Mouse (Mus musculus) lung, postnatal 0 days (tissue): ENCODE results near the gene Anks6. TPM values are rescaled to one million over a fixed set of nuclear protein-coding genes. Genes with fewer than 3 reads are reported as not detected.

Experiments used
- ATAC-seq: fragments of 200-750 bp; cut with Nextera tagmentation; 2 replicates; pipeline ENCODE4 v1.8.0; 2017; ENCODE audit warnings: moderate library complexity
- DNase-seq: peaks from one replicate; pipeline ENCODE4 v3.0.0-alpha.2; 2016; ENCODE audit warnings: low spot score
- H3K27ac ChIP-seq: fragments of 300-500 bp; sonication (generic); 2 replicates; pipeline ENCODE4 v1.5.1; 2014; ENCODE audit warnings: antibody characterized with exemption, mild to moderate bottlenecking, low read length, mixed read lengths
- H3K27me3 ChIP-seq: fragments of 300-500 bp; sonication (generic); replicated peaks from 2 replicates; pipeline ENCODE4 v1.6.1; 2014; ENCODE audit warnings: low read length, mixed read lengths; ENCODE audit not compliant: insufficient read depth
- H3K36me3 ChIP-seq: fragments of 300-500 bp; sonication (generic); 2 replicates; pipeline ENCODE4 v1.6.1; 2014; ENCODE audit warnings: low read length, mixed read lengths; ENCODE audit not compliant: insufficient read depth
- H3K4me1 ChIP-seq: fragments of 300-500 bp; sonication (generic); 2 replicates; pipeline ENCODE4 v1.6.1; 2014; ENCODE audit warnings: antibody characterized with exemption, low read depth, low read length, mixed read lengths; ENCODE audit not compliant: insufficient read depth
- H3K4me2 ChIP-seq: fragments of 300-500 bp; sonication (generic); replicated peaks from 2 replicates; pipeline ENCODE4 v1.6.1; 2014; ENCODE audit warnings: low read depth, mild to moderate bottlenecking, low read length, moderate library complexity, mixed read lengths
- H3K4me3 ChIP-seq: fragments of 300-500 bp; sonication (generic); 2 replicates; pipeline ENCODE4 v1.5.1; 2014; ENCODE audit warnings: low read depth, low read length
- H3K9ac ChIP-seq: fragments of 300-500 bp; sonication (generic); replicated peaks from 2 replicates; pipeline ENCODE4 v1.6.1; 2014; ENCODE audit warnings: low read depth, mild to moderate bottlenecking
- H3K9me3 ChIP-seq: fragments of 300-500 bp; sonication (generic); 2 replicates; pipeline ENCODE4 v1.6.1; 2016; ENCODE audit warnings: low read length, mixed read lengths
- CTCF ChIP-seq: IDR thresholded peaks from 2 replicates; pipeline ENCODE4 v1.5.1; 2016; ENCODE audit warnings: antibody characterized with exemption, mild to moderate bottlenecking
- EP300 ChIP-seq: IDR thresholded peaks from 2 replicates; pipeline ENCODE4 v1.6.1; 2016; ENCODE audit warnings: antibody characterized with exemption, mild to moderate bottlenecking, control low read depth
- WGBS: fragments of 180-500 bp; shearing (Covaris S2); extraction: QIAGEN DNeasy Blood & Tissue Kit; methylation state at CpG from one replicate; pipeline ENCODE4 v1.1.7; 2014; 5-methylcytosine and 5-hydroxymethylcytosine counted together
- polyA plus RNA-seq: library from polyadenylated mRNA; unstranded; fragments of >200 nt; fragmentation: Nextera tagmentation; extraction: Ambion mirVana; gene quantifications from 2 replicates; pipeline ENCODE4 v1.2.1, GENCODE M21; 2015

Anks6 gene
- polyA plus RNA-seq, 1 experiment from 2014 or later: 1.4 TPM

DNA sequence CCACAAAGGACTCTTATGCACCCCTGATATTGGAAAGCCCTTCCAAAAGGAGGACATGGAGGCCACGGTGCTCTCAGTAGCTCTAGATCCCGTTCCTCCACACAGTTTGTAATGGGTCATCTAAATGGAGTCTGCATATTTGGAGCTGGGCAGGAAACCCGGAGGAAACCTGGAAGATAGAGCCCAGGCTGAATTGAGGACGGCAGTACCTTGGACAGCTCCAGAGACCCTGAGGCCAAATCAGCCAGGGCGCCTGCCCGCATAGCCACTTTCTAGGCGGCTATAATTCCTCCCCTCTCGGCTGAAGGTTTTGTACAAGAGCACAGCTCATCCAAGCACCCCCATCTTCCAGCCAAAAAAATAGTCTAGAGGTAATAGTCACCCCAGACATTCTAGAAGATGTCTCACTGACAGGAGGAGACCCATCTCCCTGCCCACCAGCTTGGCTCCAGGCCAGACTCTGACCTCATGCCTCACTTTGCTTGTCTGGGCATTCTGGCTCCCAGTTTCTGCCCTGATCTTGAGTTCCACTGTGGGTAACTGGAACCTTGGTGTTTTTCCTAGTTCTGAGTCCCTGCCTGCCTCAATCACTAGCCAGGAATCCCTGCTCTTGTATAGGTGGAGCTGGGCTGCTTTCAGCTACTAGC lies 64.3 kb downstream of the Anks6 start:
- H3K9ac ChIP-seq: no peak overlapping the region
- no peak overlapping the region for H3K27ac ChIP-seq
- no peaks in the 10 kb centered on the region for H3K9me3 ChIP-seq
- peaks cover 52% of the 10 kb centered on the region for H3K27me3 ChIP-seq
- no peak overlapping the region for H3K4me3 ChIP-seq
- no peak; the same call in 1 of the 2 replicates for ATAC-seq
- TF ChIP-seq CTCF (no peak), EP300 (no peak)
- no peak overlapping the region for H3K4me2 ChIP-seq
- no peaks in the 10 kb centered on the region for H3K4me1 ChIP-seq
- peak; percentile 66 for DNase-seq
- no peaks in the 10 kb centered on the region for H3K36me3 ChIP-seq
- WGBS: 4% methylated on average over 8 of the region's 8 CpGs

DNA sequence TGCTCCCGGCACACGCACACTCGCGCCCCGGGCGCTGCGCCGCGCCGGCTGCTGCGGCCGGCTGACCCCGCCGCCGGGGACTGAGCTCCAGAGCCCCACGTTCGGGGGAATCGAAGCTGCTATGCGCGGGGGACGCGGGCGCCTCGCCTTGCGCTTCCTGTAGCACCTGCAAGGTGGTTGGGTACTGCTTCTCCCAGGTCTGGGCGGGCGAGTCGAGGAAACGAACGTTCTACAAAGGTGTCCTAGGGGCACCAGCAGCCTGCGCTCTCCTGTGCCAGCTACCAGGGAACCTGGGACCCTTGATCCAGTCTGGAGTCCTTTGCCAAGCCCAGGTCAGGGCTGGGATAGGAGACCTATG lies 65.3 kb downstream of the Anks6 start:
- H3K4me2 ChIP-seq: peak overlapping the region; percentile 50
- H3K9ac ChIP-seq: no peak overlapping the region
- ATAC-seq: no peak
- H3K4me1 ChIP-seq: no peaks in the 10 kb centered on the region
- 0 out of 2 replicates have a peak overlapping the region, but pooled peaks have one; percentile 23 for H3K4me3 ChIP-seq
- no peak for DNase-seq
- 3% methylated on average over 23 of the region's 31 CpGs for WGBS
- no peaks in the 10 kb centered on the region for H3K9me3 ChIP-seq
- no peak overlapping the region for H3K27ac ChIP-seq
- no peaks in the 10 kb centered on the region for H3K36me3 ChIP-seq
- TF ChIP-seq CTCF (no peak), EP300 (no peak)
- H3K27me3 ChIP-seq: peaks cover 55% of the 10 kb centered on the region

DNA sequence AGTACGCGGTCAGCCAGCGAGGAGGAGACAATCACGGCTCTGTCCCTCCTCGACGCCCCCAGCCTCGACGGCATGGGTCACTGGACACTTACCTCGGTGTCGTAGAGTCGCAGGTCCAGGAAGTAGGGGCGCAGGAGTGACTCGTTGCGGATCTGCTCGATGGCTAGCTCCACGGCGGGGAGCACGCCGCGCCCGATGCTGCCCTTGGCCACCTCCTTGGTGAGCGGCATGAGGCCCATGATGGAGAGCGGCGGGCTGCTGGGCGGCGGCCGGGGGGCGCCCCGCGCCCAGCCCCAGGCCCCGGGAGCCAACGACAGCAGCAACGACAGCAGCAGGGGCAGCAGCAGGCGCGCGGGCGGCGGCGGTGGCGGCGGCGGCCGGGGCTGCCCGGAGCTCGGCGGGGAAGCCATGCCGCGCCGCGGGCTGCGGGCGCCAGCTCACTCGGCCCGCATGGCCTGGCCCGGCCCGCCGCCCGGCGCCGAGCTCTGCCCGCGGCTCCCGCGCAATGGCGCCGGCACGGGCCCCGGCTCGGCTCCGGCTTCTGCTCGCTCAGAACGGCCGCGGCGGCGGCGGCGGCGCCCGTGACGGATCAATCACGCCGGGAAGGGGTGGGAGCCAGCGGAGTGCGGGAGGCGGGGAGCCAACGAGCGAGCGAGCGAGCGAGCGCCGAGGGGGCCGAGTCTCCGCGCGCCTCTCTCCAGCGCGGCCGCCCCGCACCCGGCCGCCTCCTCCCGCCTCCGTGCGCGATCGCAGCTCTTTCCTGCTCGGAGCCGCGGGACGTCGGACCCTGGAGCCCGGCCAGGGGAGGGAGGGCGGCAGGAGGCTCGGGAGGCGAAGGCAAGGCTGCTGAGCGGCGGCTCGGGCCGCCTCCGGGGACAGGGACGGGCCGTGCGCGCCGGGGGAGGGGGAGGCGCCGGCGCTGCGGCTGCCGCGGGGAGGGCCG lies 65.9 kb downstream of the Anks6 start, which contains the start of gene Gabbr2:
Gabbr2 (minus strand) TSS at position 858 of the 943 bp plus-strand sequence.
- H3K4me2 ChIP-seq: peak within 1 kb of the TSS; percentile 50
- WGBS: 5% methylated on average over 45 of the region's 134 CpGs
- no peaks in the 10 kb centered on the region for H3K36me3 ChIP-seq
- H3K27me3 ChIP-seq: peaks cover 55% of the 10 kb centered on the region
- H3K9ac ChIP-seq: no peak within 1 kb of the TSS
- no peaks in the 10 kb centered on the region for H3K9me3 ChIP-seq
- DNase-seq (no peak), ATAC-seq (no peak)
- no peak within 1 kb of the TSS for H3K27ac ChIP-seq
- 0 out of 2 replicates have a peak within 1 kb of the TSS, but pooled peaks have one; percentile 23 for H3K4me3 ChIP-seq
- H3K4me1 ChIP-seq: no peaks in the 10 kb centered on the region
- no peak for TF ChIP-seq CTCF
- TF ChIP-seq EP300: no peak

DNA sequence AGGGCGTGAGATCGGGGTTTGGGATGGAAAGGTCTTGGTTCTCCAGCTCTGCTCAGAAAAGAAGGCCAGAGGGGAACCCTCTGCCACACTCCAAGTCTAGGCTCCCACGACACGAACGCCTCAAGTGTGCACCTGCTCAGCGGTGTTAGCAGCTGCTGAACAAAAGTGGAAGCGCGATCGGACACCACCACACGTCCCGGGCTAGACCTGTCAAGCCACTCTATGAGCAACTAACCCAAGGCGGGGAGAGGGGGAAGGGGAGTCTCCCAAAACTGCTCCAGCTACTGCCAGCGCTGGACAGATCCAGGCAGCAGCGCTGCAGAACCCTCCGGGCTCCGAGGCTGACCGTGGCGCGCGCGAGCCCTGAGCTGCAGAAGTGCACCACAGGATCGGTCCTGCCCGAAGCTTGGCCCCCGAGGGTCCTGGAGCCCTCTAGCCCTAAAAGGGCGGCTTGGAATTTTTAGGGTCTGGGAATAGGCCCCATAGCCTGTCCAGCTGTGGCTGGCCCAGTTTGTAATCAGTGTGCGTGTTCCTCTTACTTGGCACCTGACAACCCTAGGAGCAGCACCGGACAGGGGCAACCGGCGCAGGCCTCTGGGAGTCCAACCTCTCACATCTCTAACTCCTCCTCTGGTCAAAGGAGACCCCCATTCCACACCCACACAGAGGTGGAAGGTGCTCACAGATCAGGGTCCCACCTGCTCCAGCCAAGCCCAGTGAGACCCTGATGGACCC lies 66.8 kb downstream of the Anks6 start:
- H3K4me2 ChIP-seq: no peak overlapping the region
- DNase-seq: no peak

DNA sequence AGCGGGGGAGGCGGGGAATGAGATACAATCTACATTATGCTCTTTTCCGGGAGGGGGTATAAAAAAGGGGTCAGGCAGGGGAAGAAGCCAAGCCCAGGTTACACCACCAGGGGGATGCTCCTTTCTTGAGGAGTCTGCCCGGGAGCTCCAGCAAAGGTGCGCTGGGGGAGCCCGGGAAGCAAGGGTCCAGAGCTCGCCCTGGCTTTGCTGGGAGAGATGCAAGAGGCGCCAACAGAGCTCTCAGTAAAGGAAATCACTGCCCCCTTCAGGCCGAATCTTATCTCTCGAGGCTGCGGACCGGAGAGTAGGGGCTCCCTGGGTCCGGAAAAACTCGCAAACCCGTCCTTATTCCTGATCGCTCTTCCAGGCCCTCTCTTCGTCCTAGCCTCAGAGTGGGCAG lies 67.4 kb downstream of the Anks6 start:
- peak; percentile 18 for DNase-seq
- Histone ChIP-seq H3K9ac (no peak overlapping the region), H3K4me1 (no peaks in the 10 kb centered on the region), H3K36me3 (no peaks in the 10 kb centered on the region), H3K27ac (no peak overlapping the region), H3K4me2 (no peak overlapping the region), H3K4me3 (no peak overlapping the region), H3K27me3 (peaks cover 55% of the 10 kb centered on the region), H3K9me3 (no peaks in the 10 kb centered on the region)
- no peak for TF ChIP-seq EP300
- peak; percentile 36 for TF ChIP-seq CTCF
- 3% methylated on average over 17 of the region's 17 CpGs for WGBS
- ATAC-seq: no peak

More for the DNA sequence above, 66.8 kb downstream of the Anks6 start:
- TF ChIP-seq EP300: no peak
- TF ChIP-seq CTCF: no peak
- H3K9ac ChIP-seq: no peak overlapping the region
- no peaks in the 10 kb centered on the region for H3K36me3 ChIP-seq
- H3K27ac ChIP-seq: no peak overlapping the region
- H3K9me3 ChIP-seq: no peaks in the 10 kb centered on the region
- whole genome bisulfite sequencing: 3% methylated on average over 28 of the region's 29 CpGs
- H3K4me1 ChIP-seq: no peaks in the 10 kb centered on the region
- H3K4me3 ChIP-seq: no peak overlapping the region
- H3K27me3 ChIP-seq: peaks cover 55% of the 10 kb centered on the region
- ATAC-seq: no peak

DNA sequence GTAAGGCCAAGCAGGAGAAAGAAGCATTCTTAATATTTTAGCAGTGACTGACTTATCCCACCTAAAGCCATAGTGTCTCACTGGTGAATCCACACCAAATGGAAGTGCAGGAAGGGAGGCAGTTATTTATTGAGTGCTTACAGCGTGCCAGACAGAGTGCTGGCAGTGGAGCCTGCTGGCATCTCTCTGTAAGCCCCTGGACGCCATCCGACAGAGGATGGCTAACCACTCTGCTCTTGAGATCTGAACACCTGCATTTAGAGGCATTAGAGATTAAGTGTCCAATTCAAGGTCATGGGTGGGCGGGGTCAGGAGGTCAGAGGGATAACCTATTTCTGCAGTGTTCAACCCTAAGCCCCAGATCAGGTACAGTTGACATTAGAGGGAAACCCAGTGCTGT lies 68.4 kb downstream of the Anks6 start:
- Histone ChIP-seq H3K4me2 (no peak overlapping the region), H3K4me1 (no peaks in the 10 kb centered on the region), H3K36me3 (no peaks in the 10 kb centered on the region), H3K9me3 (no peaks in the 10 kb centered on the region), H3K27ac (no peak overlapping the region), H3K27me3 (peaks cover 54% of the 10 kb centered on the region), H3K9ac (no peak overlapping the region), H3K4me3 (no peak overlapping the region)
- WGBS: 67% methylated on average over 4 of the region's 4 CpGs
- ATAC-seq: no peak
- DNase-seq: no peak
- TF ChIP-seq EP300 (no peak), CTCF (no peak)
